Mouse (Mus musculus): ENCODE results near the gene Ccm2. TPM values are rescaled to one million over a fixed set of nuclear protein-coding genes. Genes with fewer than 3 reads are reported as not detected.

The Ccm2 gene
- total and polyA plus RNA-seq, 3 experiments: 30.4 to 34.5 (median 32.7) TPM

GRCm38 (mm10) chr11:6615250-6616205 is 68.8 kb downstream of the Ccm2 start:
- no peaks in the 10 kb centered on the region; the same call in 1 of the 2 replicates for H3K79me2 ChIP-seq (replicated peaks; ENCODE audit: control insufficient read depth, extremely low read depth, insufficient read depth, poor library complexity, severe bottlenecking)
- H3K27me3 ChIP-seq (replicated peaks): no peaks in the 10 kb centered on the region
- no peaks in the 10 kb centered on the region for H3K4me1 ChIP-seq (ENCODE audit: control insufficient read depth in 1 of 2, insufficient read depth in 2 of 2)
- peaks cover 82 to 95% of the 10 kb centered on the region in 2 experiments for H3K36me3 ChIP-seq (replicated peaks in 1 of 2; ENCODE audit: control insufficient read depth in 1 of 2, insufficient read depth in 1 of 2, low read length in 1 of 2)
- H3K4me3 ChIP-seq (replicated peaks in 1 of 3; ENCODE audit: low read depth in 2 of 3, low read length in 2 of 3, poor library complexity in 1 of 3): no peak overlapping the region
- dilution Hi-C loops (cut with MboI; ENCODE audit: extremely low pct_ligation_motif_present, extremely low pct_unique_long_range_greater_than_20kb, low sequenced_read_pairs): no loop called here
- no peak overlapping the region for H3K27ac ChIP-seq (ENCODE audit: insufficient read depth, low read depth)
- no peak overlapping the region for H3K4me2 ChIP-seq (ENCODE audit: insufficient read depth, low read depth, poor library complexity, severe bottlenecking)
- TF ChIP-seq POLR2A (IDR thresholded peaks at IDR 0.05; ENCODE audit: low read depth, low read length) (peak; percentile 38), CHD2 (IDR thresholded peaks at IDR 0.05; ENCODE audit: low read length) (no peak), ZMIZ1 (IDR thresholded peaks at IDR 0.05; ENCODE audit: low read depth, low read length) (no peak), CHD1 (IDR thresholded peaks at IDR 0.05; ENCODE audit: low read depth, low read length) (no peak), JUN (IDR thresholded peaks at IDR 0.05; ENCODE audit: insufficient read depth, low read depth, low read length) (no peak), POLR2AphosphoS2 (IDR thresholded peaks at IDR 0.05; ENCODE audit: low read depth, low read length) (peak; percentile 97), ZKSCAN1 (IDR thresholded peaks at IDR 0.05; ENCODE audit: borderline replicate concordance, low read depth, low read length) (no peak), TBP (conservative IDR thresholded peaks at IDR 0.05; ENCODE audit: low read depth, low read length) (no peak), MYC (IDR thresholded peaks at IDR 0.05; ENCODE audit: low read depth, low read length) (no peak), CTCF (conservative IDR thresholded peaks at IDR 0.05 in 1 of 2, IDR thresholded peaks at IDR 0.05 in 1 of 2; ENCODE audit: low read depth in 2 of 2, low read length in 2 of 2) (no peak), TCF12 (IDR thresholded peaks at IDR 0.05; ENCODE audit: low read depth, low read length) (no peak)
- in situ Hi-C loops (cut with MboI; ENCODE audit: low pct_ligation_motif_present, low pct_unique_long_range_greater_than_20kb, low sequenced_read_pairs): no loop called here
- H3K9me3 ChIP-seq (replicated peaks; ENCODE audit: low read length): no peaks in the 10 kb centered on the region
- DNase-seq (ENCODE audit: extremely low read depth): no peak
- no peak overlapping the region for H3K9ac ChIP-seq (ENCODE audit: insufficient read depth, low read depth)

- no peaks in the 10 kb centered on the region for H3K9me3 ChIP-seq (replicated peaks; ENCODE audit: low read length)
- dilution Hi-C loops (cut with MboI; ENCODE audit: extremely low pct_ligation_motif_present, extremely low pct_unique_long_range_greater_than_20kb, low sequenced_read_pairs) (no loop called here), in situ Hi-C loops (cut with MboI; ENCODE audit: low pct_ligation_motif_present, low pct_unique_long_range_greater_than_20kb, low sequenced_read_pairs) (no loop called here)
- no peak for DNase-seq (ENCODE audit: extremely low read depth)
- H3K27ac ChIP-seq (ENCODE audit: insufficient read depth, low read depth): no peak overlapping the region
- H3K27me3 ChIP-seq (replicated peaks): no peaks in the 10 kb centered on the region
- H3K79me2 ChIP-seq (replicated peaks; ENCODE audit: control insufficient read depth, extremely low read depth, insufficient read depth, poor library complexity, severe bottlenecking): peaks cover 45% of the 10 kb centered on the region
- peak overlapping the region; percentile 60 to 86 (median 81) for H3K4me3 ChIP-seq (replicated peaks in 1 of 3; ENCODE audit: low read depth in 2 of 3, low read length in 2 of 3, poor library complexity in 1 of 3)
- H3K36me3 ChIP-seq (replicated peaks in 1 of 2; ENCODE audit: control insufficient read depth in 1 of 2, insufficient read depth in 1 of 2, low read length in 1 of 2): peaks cover 50 to 60% of the 10 kb centered on the region in 2 experiments
- peak overlapping the region; percentile 68 for H3K9ac ChIP-seq (ENCODE audit: insufficient read depth, low read depth)
- peak overlapping the region; percentile 83 for H3K4me2 ChIP-seq (ENCODE audit: insufficient read depth, low read depth, poor library complexity, severe bottlenecking)
- H3K4me1 ChIP-seq (ENCODE audit: control insufficient read depth in 1 of 2, insufficient read depth in 2 of 2): peaks cover 10 to 36% of the 10 kb centered on the region in 2 experiments
- TF ChIP-seq RCOR1 (conservative IDR thresholded peaks at IDR 0.05; ENCODE audit: low read depth, low read length) (no peak), CHD2 (IDR thresholded peaks at IDR 0.05; ENCODE audit: low read length) (peak; percentile 69; the same call in 1 of the 2 replicates), ETS1 (conservative IDR thresholded peaks at IDR 0.05; ENCODE audit: low read depth, low read length) (no peak), GABPA (IDR thresholded peaks at IDR 0.05; ENCODE audit: insufficient replicate concordance, low read depth, low read length) (no peak), CHD1 (IDR thresholded peaks at IDR 0.05; ENCODE audit: low read depth, low read length) (peak; percentile 23; the same call in 1 of the 2 replicates), IRF4 (IDR thresholded peaks at IDR 0.05; ENCODE audit: low read depth, low read length) (no peak), RAD21 (IDR thresholded peaks at IDR 0.05; ENCODE audit: low read depth, low read length) (no peak), USF1 (IDR thresholded peaks at IDR 0.05; ENCODE audit: low read depth, low read length) (no peak), ZKSCAN1 (IDR thresholded peaks at IDR 0.05; ENCODE audit: borderline replicate concordance, low read depth, low read length) (no peak), NRF1 (IDR thresholded peaks at IDR 0.05; ENCODE audit: low read depth, low read length) (no peak), NELFE (IDR thresholded peaks at IDR 0.05; ENCODE audit: low read depth, low read length) (no peak), HCFC1 (IDR thresholded peaks at IDR 0.05; ENCODE audit: low read depth, low read length) (no peak), BHLHE40 (IDR thresholded peaks at IDR 0.05; ENCODE audit: low read depth, low read length) (peak; percentile 36; the same call in 1 of the 2 replicates), ELF1 (IDR thresholded peaks at IDR 0.05; ENCODE audit: low read depth, low read length) (peak; percentile 15; the same call in 1 of the 2 replicates), PAX5 (IDR thresholded peaks at IDR 0.05; ENCODE audit: low read length) (no peak), KAT2A (IDR thresholded peaks at IDR 0.05; ENCODE audit: insufficient replicate concordance, low read length) (no peak), POLR2AphosphoS2 (IDR thresholded peaks at IDR 0.05; ENCODE audit: low read depth, low read length) (0 out of 2 replicates have a peak, but pooled peaks have one; percentile 56), MXI1 (IDR thresholded peaks at IDR 0.05; ENCODE audit: low read depth, low read length) (peak; percentile 62; the same call in 1 of the 2 replicates), SIN3A (IDR thresholded peaks at IDR 0.05; ENCODE audit: low read length) (no peak), UBTF (IDR thresholded peaks at IDR 0.05; ENCODE audit: low read depth, low read length) (0 out of 2 replicates have a peak, but pooled peaks have one; percentile 31), E2F4 (IDR thresholded peaks at IDR 0.05; ENCODE audit: insufficient replicate concordance, low read depth, low read length) (no peak), JUN (IDR thresholded peaks at IDR 0.05; ENCODE audit: insufficient read depth, low read depth, low read length) (no peak), JUND (conservative IDR thresholded peaks at IDR 0.05; ENCODE audit: low read depth, low read length) (no peak), TCF12 (IDR thresholded peaks at IDR 0.05; ENCODE audit: low read depth, low read length) (no peak)
Observed at GRCm38 (mm10) chr11:6623704-6624103, 77.0 kb downstream of the Ccm2 start.
